Mouse (Mus musculus) ES-E14 (cell line): ENCODE measurements around the gene Abca4. TPM values are rescaled to one million over a fixed set of nuclear protein-coding genes. Genes with fewer than 3 reads are reported as not detected.

Source experiments
- DNase-seq: peaks from one replicate; pipeline ENCODE4 v3.0.0-alpha.2; 2013; ENCODE audit warnings: low read depth, low spot score
- H3K27ac ChIP-seq: 2 replicates; pipeline ENCODE4 v1.5.1; 2012; ENCODE audit warnings: low read depth, mild to moderate bottlenecking, low read length, moderate library complexity, mixed read lengths; ENCODE audit not compliant: poor library complexity, insufficient read depth, severe bottlenecking
- H3K36me3 ChIP-seq: 2 replicates; pipeline ENCODE4 v1.6.1; 2012; ENCODE audit warnings: mild to moderate bottlenecking, low read length, moderate library complexity, mixed read lengths; ENCODE audit not compliant: control insufficient read depth, poor library complexity, insufficient read depth, severe bottlenecking
- H3K4me1 ChIP-seq, 2 experiments: fragments of 150-350 bp in 1 of 2; sonication (generic) in 1 of 2; 2 replicates each; pipeline ENCODE4 v1.6.1; 2012; ENCODE audit warnings: low read length in 2 of 2, mild to moderate bottlenecking in 1 of 2, mixed read lengths in 1 of 2; ENCODE audit not compliant: control insufficient read depth in 2 of 2, insufficient read depth in 2 of 2, poor library complexity in 1 of 2
- H3K4me3 ChIP-seq, 2 experiments: fragments of 150-350 bp in 1 of 2; sonication (generic) in 1 of 2; 2 replicates each; pipeline ENCODE4 v1.5.1; 2012; ENCODE audit warnings: low read length in 2 of 2, low read depth in 1 of 2, mild to moderate bottlenecking in 1 of 2, mixed read lengths in 1 of 2; ENCODE audit not compliant: insufficient read depth in 1 of 2, poor library complexity in 1 of 2, severe bottlenecking in 1 of 2
- H3K9ac ChIP-seq: 2 replicates; pipeline ENCODE4 v1.6.1; 2012; ENCODE audit warnings: low read depth, mild to moderate bottlenecking, low read length, mixed read lengths; ENCODE audit not compliant: poor library complexity, insufficient read depth, severe bottlenecking
- H3K9me3 ChIP-seq: fragments of 150-350 bp; sonication (generic); 2 replicates; pipeline ENCODE4 v1.6.1; 2012; ENCODE audit warnings: low read depth, mild to moderate bottlenecking, low read length; ENCODE audit not compliant: control insufficient read depth, insufficient read depth
- CHD2 ChIP-seq: IDR thresholded peaks from 2 replicates; pipeline ENCODE4 v1.6.1; 2014; ENCODE audit warnings: mild to moderate bottlenecking, low read depth, low read length, inconsistent platforms
- HCFC1 ChIP-seq: IDR thresholded peaks from 2 replicates; pipeline ENCODE4 v1.6.1; 2012; ENCODE audit warnings: low read length, inconsistent platforms, borderline replicate concordance; ENCODE audit not compliant: insufficient read depth
- MAFK ChIP-seq: IDR thresholded peaks from 2 replicates; pipeline ENCODE4 v1.6.1; 2014; ENCODE audit warnings: mild to moderate bottlenecking, low read depth, low read length, inconsistent platforms; ENCODE audit not compliant: insufficient read depth
- ZC3H11A ChIP-seq: IDR thresholded peaks from 2 replicates; pipeline ENCODE4 v1.6.1; 2012; ENCODE audit warnings: low read depth, mild to moderate bottlenecking, inconsistent platforms, low read length, borderline replicate concordance
- ZNF384 ChIP-seq: IDR thresholded peaks from 2 replicates; pipeline ENCODE4 v1.6.1; 2012; ENCODE audit warnings: low read depth, low read length, inconsistent platforms
- in situ Hi-C, 2 experiments: fragments of 600-800 bp; cut with MboI; formaldehyde crosslinking; loops; one replicate each; pipeline ENCODE4 v1.15.1; 2025; ENCODE audit warnings: low sequenced_read_pairs in 2 of 2, inconsistent platforms in 1 of 2; ENCODE audit not compliant: unreplicated experiment in 2 of 2
- total RNA-seq: library from RNA; depleted of rRNA; stranded (reverse); fragments of 300-350 nt; gene quantifications from 2 replicates; pipeline ENCODE4 v1.2.3, GENCODE M21; 2012

The Abca4 gene
- total RNA-seq, 1 experiment, result 2.3 TPM

DNA sequence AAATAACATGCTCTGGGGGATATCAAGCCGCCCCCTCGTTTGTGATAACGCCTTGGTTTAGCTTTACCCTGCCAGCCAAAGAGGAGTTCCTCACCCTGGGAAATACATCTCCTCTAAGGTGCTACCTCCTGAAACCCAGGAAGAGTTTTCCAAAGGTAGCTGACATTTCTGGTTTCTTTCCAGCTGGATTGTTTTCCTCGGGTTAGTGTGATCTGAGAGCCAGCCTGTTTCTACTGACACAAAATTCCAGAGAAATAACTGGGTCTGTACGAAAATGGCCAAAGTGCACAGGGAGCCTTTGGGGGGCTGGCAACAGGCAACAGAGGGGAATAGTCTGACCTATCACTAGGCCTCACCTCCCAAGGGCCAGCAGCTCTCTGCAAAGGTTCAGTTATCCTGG lies 10.0 kb upstream of the Abca4 start:
- peaks cover 0 to 4% of the 10 kb centered on the region in 2 experiments; a peak in 1 of 4 replicates for H3K4me1 ChIP-seq
- no peaks in the 10 kb centered on the region for H3K9me3 ChIP-seq
- no peak for TF ChIP-seq CHD2
- TF ChIP-seq ZNF384, result no peak
- TF ChIP-seq ZC3H11A, result no peak
- TF ChIP-seq HCFC1, result no peak
- no peak for TF ChIP-seq MAFK
- no peak overlapping the region for H3K9ac ChIP-seq
- no peaks in the 10 kb centered on the region for H3K36me3 ChIP-seq
- no peak overlapping the region for H3K27ac ChIP-seq
- no peak for DNase-seq
- in situ Hi-C loops, result no loop called here
- H3K4me3 ChIP-seq, result no peak overlapping the region

DNA sequence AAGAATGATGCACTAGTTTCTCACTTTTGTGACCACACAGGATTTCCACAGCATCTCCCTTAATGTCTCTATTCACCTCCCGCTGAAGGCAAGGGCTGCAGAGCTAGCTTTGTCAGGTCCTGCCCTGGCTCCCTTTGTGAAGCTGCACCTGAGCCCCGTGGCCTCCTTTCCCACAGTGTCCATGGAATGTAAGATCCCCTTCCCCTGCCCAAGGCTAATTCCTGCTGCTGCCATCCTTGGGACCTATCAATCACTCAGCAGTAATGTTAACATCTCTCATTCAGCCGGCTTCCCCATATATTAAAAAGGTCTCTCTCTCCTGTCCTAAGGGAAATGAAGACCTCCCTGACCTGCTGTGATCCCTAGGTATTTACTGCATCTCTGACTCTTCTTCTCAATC lies 9.2 kb upstream of the Abca4 start:
- Histone ChIP-seq H3K4me3 (no peak overlapping the region), H3K9ac (no peak overlapping the region), H3K27ac (no peak overlapping the region), H3K9me3 (no peaks in the 10 kb centered on the region), H3K36me3 (no peaks in the 10 kb centered on the region), H3K4me1 (peaks cover 0 to 4% of the 10 kb centered on the region in 2 experiments; a peak in 1 of 4 replicates)
- DNase-seq, result no peak
- TF ChIP-seq HCFC1, result no peak
- no peak for TF ChIP-seq ZC3H11A
- in situ Hi-C loops, result no loop called here

DNA sequence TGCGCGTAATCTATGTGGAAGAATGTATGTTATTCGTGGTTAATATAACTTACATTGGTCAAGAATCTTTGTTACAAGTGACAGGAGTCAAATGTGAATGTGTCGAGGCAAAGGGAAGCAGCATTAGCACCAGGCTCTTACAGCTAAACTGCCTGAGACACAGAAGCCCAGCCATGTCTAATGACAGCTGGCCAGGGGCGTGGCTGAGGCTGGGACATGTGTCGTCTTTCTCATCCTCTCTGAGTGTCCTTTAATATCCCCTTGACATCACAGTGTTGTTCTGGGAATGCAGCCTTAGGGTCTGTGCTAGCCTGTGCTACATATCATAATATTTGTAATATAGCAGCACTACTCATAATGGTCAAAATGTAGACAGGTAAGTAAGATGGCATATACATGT lies 3.7 kb upstream of the Abca4 start:
- no peaks in the 10 kb centered on the region for H3K36me3 ChIP-seq
- H3K4me3 ChIP-seq, result no peak overlapping the region
- in situ Hi-C loops, result no loop called here
- no peak overlapping the region for H3K9ac ChIP-seq
- H3K9me3 ChIP-seq, result no peaks in the 10 kb centered on the region
- TF ChIP-seq ZC3H11A (no peak), HCFC1 (no peak), ZNF384 (no peak), CHD2 (no peak), MAFK (no peak)
- H3K4me1 ChIP-seq, result peaks cover 0 to 2% of the 10 kb centered on the region in 2 experiments; a peak in 1 of 4 replicates
- no peak overlapping the region for H3K27ac ChIP-seq
- DNase-seq, result no peak

DNA sequence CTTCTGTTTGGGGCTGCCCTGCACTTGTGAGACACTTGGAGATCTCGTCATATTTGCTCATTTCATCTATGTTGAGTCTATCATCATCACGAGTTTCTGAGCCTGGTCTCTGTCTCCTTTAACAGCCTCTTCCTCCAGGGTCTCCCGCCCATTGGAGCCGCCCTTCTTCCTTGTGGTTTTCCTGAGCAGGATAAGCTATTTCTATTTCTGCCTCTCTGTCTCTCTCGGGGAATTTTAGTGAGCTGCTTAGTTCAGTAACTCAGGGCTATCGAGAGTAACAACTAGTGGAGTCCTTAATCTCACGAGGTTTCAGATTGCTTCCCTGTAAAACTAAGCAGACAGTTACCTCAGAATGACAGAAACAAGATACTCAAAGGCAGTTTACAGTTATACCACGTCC lies 1.1 kb upstream of the Abca4 start:
- TF ChIP-seq CHD2 (no peak), MAFK (no peak), HCFC1 (no peak), ZNF384 (no peak), ZC3H11A (no peak)
- no peaks in the 10 kb centered on the region for H3K9me3 ChIP-seq
- H3K27ac ChIP-seq, result no peak overlapping the region
- peaks cover 0 to 17% of the 10 kb centered on the region in 2 experiments; a peak in 2 of 4 replicates for H3K4me1 ChIP-seq
- no peak overlapping the region for H3K4me3 ChIP-seq
- H3K36me3 ChIP-seq, result no peaks in the 10 kb centered on the region
- DNase-seq, result no peak
- no peak overlapping the region for H3K9ac ChIP-seq
- in situ Hi-C loops, result no loop called here

DNA sequence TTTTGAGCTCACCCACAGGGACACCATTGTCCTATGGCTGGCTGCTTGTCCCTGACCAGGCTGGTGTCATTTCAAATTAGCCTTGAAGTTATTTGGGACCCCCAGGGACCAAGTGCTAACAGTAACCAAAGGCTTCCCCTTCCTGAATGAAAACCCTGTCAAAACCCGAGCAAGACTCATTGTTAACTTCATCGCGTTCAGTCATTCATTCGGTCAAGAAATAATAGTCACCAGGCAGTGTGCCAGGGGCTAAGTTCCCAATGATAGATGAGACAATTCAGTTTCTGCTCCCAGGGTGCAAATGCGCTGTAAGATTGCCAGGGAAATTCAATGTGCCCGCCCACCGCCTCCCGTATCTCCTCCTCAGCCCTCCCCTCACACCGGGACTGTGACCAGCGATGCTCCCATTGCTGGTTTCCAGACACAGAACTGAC lies 2.0 kb downstream of the Abca4 start:
- TF ChIP-seq ZC3H11A (no peak), ZNF384 (no peak), CHD2 (no peak), MAFK (no peak), HCFC1 (no peak)
- peaks cover 4 to 28% of the 10 kb centered on the region in 2 experiments; a peak in 3 of 4 replicates for H3K4me1 ChIP-seq
- no peak overlapping the region for H3K4me3 ChIP-seq
- no peaks in the 10 kb centered on the region for H3K9me3 ChIP-seq
- no peak for DNase-seq
- no peak overlapping the region for H3K9ac ChIP-seq
- no peaks in the 10 kb centered on the region for H3K36me3 ChIP-seq
- in situ Hi-C loops, result no loop called here
- H3K27ac ChIP-seq, result no peak overlapping the region
